Mouse (Mus musculus) midbrain, embryonic 11.5 days (tissue): ENCODE measurements at regions not wholly inside any gene's neighbourhood (a gene's known extent, or its start where the extent isn't known, plus 50 kb on each side); places are given as distances from the start of the nearest gene placed in this dataset.

Source experiments
- ATAC-seq: fragments of 200-750 bp; cut with Nextera tagmentation; 2 replicates; pipeline ENCODE4 v1.8.0; 2017; ENCODE audit warnings: moderate TSS enrichment, moderate library complexity; ENCODE audit not compliant: low FRiP score
- DNase-seq: peaks from one replicate; pipeline ENCODE4 v3.0.0; 2015; ENCODE audit warnings: low spot score; ENCODE audit errors: missing footprints
- H3K27ac ChIP-seq: fragments of 300-500 bp; sonication (generic); 2 replicates; pipeline ENCODE4 v1.5.1; 2014; ENCODE audit warnings: low read depth, low read length
- H3K27me3 ChIP-seq: fragments of 300-500 bp; sonication (generic); 2 replicates; pipeline ENCODE4 v1.6.1; 2014; ENCODE audit warnings: mild to moderate bottlenecking, low read length, moderate library complexity, mixed read lengths; ENCODE audit not compliant: control insufficient read depth, insufficient read depth
- H3K36me3 ChIP-seq: fragments of 300-500 bp; sonication (generic); 2 replicates; pipeline ENCODE4 v1.6.1; 2014; ENCODE audit warnings: mild to moderate bottlenecking, low read length, moderate library complexity, mixed read lengths; ENCODE audit not compliant: control insufficient read depth, insufficient read depth
- H3K4me1 ChIP-seq: fragments of 300-500 bp; sonication (generic); 2 replicates; pipeline ENCODE4 v1.6.1; 2014; ENCODE audit warnings: low read length; ENCODE audit not compliant: control insufficient read depth, insufficient read depth
- H3K4me2 ChIP-seq: fragments of 300-500 bp; sonication (generic); 2 replicates; pipeline ENCODE4 v1.6.1; 2014; ENCODE audit warnings: mild to moderate bottlenecking, moderate library complexity
- H3K4me3 ChIP-seq: fragments of 300-500 bp; sonication (generic); 2 replicates; pipeline ENCODE4 v1.5.1; 2014; ENCODE audit warnings: low read depth, low read length
- H3K9ac ChIP-seq: fragments of 300-500 bp; sonication (generic); 2 replicates; pipeline ENCODE4 v1.6.1; 2014; ENCODE audit warnings: low read length
- H3K9me3 ChIP-seq: fragments of 300-500 bp; sonication (generic); 2 replicates; pipeline ENCODE4 v1.6.1; 2016; ENCODE audit warnings: low read length; ENCODE audit not compliant: control insufficient read depth
- WGBS: fragments of 180-500 bp; shearing (Covaris S2); extraction: QIAGEN DNeasy Blood & Tissue Kit; methylation state at CpG from one replicate; pipeline ENCODE4 v1.1.7; 2014; 5-methylcytosine and 5-hydroxymethylcytosine counted together

DNA sequence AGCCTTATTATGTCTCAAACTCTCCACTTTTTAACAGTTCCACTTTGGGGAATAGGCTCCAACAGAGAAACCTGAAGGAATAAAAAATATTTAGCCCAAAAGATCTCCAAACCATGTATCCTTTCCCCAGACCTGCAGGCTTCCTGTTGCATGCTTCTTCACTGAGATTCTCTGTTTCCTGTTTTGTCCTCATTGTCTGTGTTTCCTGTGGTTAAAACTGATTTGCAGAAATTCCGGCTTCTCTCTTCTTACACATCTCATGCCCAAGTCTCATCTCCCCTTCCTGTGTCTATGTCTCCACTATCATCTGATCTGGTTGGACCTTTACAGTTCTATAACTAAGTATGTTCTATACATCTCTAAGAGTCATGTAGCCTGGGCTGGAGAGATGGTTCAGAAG lies 3482.2 kb upstream of the Gm7489 start:
- no peaks in the 10 kb centered on the region for H3K27me3 ChIP-seq
- H3K9me3 ChIP-seq: no peaks in the 10 kb centered on the region
- no peak overlapping the region for H3K4me3 ChIP-seq
- H3K27ac ChIP-seq: no peak overlapping the region
- no peaks in the 10 kb centered on the region for H3K4me1 ChIP-seq
- no peak for DNase-seq
- no peak for ATAC-seq
- H3K9ac ChIP-seq: no peak overlapping the region
- WGBS: 76% methylated on average over 1 of the region's 1 CpGs
- no peak overlapping the region for H3K4me2 ChIP-seq
- no peaks in the 10 kb centered on the region for H3K36me3 ChIP-seq

DNA sequence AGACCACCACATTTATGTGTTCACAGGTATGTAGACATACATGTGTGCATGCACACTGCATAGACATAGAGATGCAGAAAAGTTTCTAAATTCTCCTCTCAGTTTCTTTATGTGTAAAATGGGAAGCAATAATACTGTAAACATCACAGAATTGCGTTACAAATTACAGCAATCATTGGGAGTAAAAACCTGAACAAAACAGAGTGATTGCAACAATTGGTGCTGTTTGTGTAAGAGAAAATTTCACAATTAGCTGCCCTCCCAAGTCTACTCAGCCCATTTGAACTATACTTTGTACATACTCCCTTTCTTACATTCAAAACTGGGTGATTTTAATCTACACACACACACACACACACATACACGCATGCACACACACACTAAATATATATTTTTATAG lies 3480.8 kb upstream of the Gm7489 start:
- H3K27me3 ChIP-seq: no peaks in the 10 kb centered on the region
- no peak overlapping the region for H3K27ac ChIP-seq
- H3K4me1 ChIP-seq: no peaks in the 10 kb centered on the region
- no peak overlapping the region for H3K4me2 ChIP-seq
- no peaks in the 10 kb centered on the region for H3K9me3 ChIP-seq
- H3K9ac ChIP-seq: no peak overlapping the region
- 88% methylated on average over 2 of the region's 2 CpGs for WGBS
- ATAC-seq (no peak), DNase-seq (no peak)
- H3K36me3 ChIP-seq: no peaks in the 10 kb centered on the region
- no peak overlapping the region for H3K4me3 ChIP-seq

DNA sequence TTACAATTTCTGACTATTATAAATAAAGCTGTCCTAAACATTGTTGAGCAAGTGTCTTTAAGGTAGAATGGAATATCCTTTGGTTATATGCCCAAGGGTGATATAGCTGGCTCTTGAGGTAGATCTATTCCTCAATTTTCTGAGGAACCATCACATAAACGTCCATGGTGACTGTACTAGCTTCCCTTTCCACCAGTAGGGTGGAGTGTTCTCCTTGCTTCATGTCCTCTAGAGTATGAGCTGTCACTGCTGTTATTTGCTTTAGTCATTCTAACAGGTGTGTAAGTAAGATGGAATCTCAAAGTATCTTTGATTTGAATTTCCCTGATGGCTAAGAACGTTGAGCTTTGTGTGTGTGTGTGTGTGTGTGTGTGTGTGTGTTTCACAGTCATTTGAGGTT lies 3475.7 kb upstream of the Gm7489 start:
- ATAC-seq (no peak), DNase-seq (no peak)
- Histone ChIP-seq H3K27me3 (no peaks in the 10 kb centered on the region), H3K9me3 (no peaks in the 10 kb centered on the region), H3K4me2 (no peak overlapping the region), H3K27ac (no peak overlapping the region), H3K4me3 (no peak overlapping the region), H3K4me1 (no peaks in the 10 kb centered on the region), H3K36me3 (no peaks in the 10 kb centered on the region), H3K9ac (no peak overlapping the region)
- WGBS: 66% methylated on average over 2 of the region's 2 CpGs

DNA sequence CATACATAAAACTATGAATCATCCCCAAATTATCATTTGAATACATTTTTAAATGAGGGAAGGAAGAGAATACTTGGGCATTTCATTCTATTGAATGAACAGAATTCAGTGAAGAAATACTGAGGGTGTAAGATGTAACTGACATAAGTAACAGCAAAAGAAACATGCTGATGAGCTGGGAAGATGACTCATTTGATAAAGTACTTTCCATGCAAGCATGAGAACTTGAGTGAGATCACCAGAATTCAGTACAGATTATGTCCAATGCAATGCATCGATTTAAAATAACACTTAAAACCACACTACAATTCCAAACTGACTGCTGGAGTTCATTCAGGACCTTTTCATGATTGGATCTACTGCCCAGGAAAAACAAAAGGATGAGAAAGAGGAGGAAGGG lies 3467.1 kb upstream of the Gm7489 start:
- H3K27me3 ChIP-seq: no peaks in the 10 kb centered on the region
- no peaks in the 10 kb centered on the region for H3K36me3 ChIP-seq
- no peak overlapping the region for H3K27ac ChIP-seq
- WGBS: 89% methylated on average over 1 of the region's 1 CpGs
- no peak overlapping the region for H3K4me3 ChIP-seq
- H3K4me1 ChIP-seq: no peaks in the 10 kb centered on the region
- ATAC-seq: no peak
- no peak overlapping the region for H3K4me2 ChIP-seq
- no peak overlapping the region for H3K9ac ChIP-seq
- no peaks in the 10 kb centered on the region for H3K9me3 ChIP-seq
- DNase-seq: no peak

DNA sequence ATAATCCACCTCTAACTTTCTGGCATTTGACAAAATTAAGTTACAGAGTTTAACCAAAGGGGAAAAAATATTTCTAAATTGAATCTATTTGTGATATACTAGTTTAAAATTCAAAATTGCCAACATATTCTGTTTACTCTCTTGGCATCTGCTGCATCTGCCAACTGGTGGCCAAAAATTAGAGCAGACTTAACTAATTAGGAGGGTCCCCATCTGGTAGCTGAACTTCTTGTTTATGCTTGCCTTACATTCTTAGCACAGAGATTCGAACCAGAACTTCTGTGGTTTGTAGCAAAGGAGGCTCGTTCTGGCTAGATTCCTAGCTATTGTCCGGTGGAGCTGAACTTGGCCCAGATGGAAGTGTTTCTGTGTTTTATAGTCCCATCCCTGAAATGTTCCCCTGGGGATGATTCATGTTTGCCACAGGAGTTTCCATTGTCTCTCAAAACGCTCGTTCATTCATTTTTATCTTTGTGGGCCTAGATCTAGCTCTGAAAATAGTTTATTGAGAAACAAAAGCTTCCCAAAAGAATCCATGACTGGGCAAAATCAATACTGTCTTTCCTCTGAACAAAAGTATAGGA lies 3461.5 kb upstream of the Gm7489 start:
- Histone ChIP-seq H3K4me3 (no peak overlapping the region), H3K4me1 (no peaks in the 10 kb centered on the region), H3K9ac (no peak overlapping the region), H3K27me3 (no peaks in the 10 kb centered on the region), H3K4me2 (no peak overlapping the region), H3K9me3 (no peaks in the 10 kb centered on the region), H3K36me3 (no peaks in the 10 kb centered on the region), H3K27ac (no peak overlapping the region)
- DNase-seq (no peak), ATAC-seq (no peak)
- WGBS: 78% methylated on average over 5 of the region's 5 CpGs

DNA sequence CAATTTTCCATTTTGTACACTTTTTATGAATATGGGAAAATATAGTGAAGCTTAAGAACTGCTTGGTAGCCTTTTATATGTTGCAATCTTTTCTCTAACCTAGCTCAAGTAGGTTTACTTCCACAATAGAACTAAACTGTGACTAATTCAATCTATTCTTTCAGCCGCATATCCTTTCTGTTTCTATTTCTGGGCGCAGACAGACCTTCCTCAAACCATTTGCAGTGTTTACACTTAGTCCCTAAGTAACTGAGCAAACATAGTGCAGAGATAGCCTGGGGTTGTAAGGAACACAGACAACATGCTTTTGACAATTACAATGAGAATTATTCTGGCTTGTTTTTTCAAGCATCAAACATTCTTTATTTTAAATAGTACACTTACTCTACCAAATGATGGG lies 3435.1 kb upstream of the Gm7489 start:
- Histone ChIP-seq H3K4me3 (no peak overlapping the region), H3K27ac (no peak overlapping the region), H3K36me3 (no peaks in the 10 kb centered on the region), H3K27me3 (no peaks in the 10 kb centered on the region), H3K9ac (no peak overlapping the region), H3K4me2 (no peak overlapping the region), H3K4me1 (no peaks in the 10 kb centered on the region), H3K9me3 (no peaks in the 10 kb centered on the region)
- ATAC-seq: no peak
- 51% methylated on average over 2 of the region's 2 CpGs for WGBS
- DNase-seq: no peak

DNA sequence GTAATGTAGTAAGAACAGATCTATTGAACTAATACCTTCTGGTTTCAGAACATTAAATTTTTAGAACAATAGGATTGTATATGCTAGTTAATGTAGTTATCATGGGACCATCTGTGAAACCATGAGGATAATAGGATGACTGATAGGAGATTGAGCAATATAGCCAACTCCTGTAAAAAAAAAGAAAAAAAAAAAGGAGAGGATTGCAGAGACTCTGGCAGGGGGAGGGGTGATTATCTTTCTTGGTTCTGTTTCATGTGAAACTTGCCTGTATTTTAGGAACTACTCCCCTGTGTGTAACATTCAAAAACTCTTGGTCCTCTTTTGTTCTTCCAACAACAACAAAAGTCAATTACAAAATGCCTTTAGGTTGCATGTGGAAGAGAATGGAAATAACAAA lies 3412.1 kb upstream of the Gm7489 start:
- no peak overlapping the region for H3K9ac ChIP-seq
- no peaks in the 10 kb centered on the region for H3K27me3 ChIP-seq
- H3K4me1 ChIP-seq: no peaks in the 10 kb centered on the region
- DNase-seq (no peak), ATAC-seq (no peak)
- H3K9me3 ChIP-seq: no peaks in the 10 kb centered on the region
- H3K27ac ChIP-seq: no peak overlapping the region
- H3K4me2 ChIP-seq: no peak overlapping the region
- no peaks in the 10 kb centered on the region for H3K36me3 ChIP-seq
- no peak overlapping the region for H3K4me3 ChIP-seq

DNA sequence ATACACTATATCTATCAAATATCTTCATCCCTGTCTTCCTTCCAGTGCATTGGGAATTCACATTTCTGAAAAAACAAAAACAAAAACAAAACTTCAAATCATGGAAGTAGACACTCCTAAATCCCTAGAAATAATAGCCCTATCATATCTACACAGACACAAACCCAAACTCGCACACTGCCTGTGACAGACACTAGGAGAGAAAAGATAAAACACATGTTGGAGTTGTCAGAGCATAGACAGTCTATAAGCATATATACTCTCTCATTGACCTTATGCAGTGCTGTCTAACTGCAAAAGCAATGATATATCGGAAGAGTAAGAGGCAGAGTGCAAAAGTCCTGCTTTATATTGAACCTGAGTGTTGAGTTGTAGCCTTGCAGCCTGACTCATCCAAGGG lies 3386.0 kb upstream of the Gm7489 start:
- no peak overlapping the region for H3K4me3 ChIP-seq
- ATAC-seq (no peak), DNase-seq (no peak)
- H3K27me3 ChIP-seq: no peaks in the 10 kb centered on the region
- no peak overlapping the region for H3K27ac ChIP-seq
- no peak overlapping the region for H3K4me2 ChIP-seq
- no peaks in the 10 kb centered on the region for H3K36me3 ChIP-seq
- 90% methylated on average over 2 of the region's 2 CpGs for WGBS
- no peaks in the 10 kb centered on the region for H3K4me1 ChIP-seq
- H3K9me3 ChIP-seq: no peaks in the 10 kb centered on the region
- no peak overlapping the region for H3K9ac ChIP-seq

DNA sequence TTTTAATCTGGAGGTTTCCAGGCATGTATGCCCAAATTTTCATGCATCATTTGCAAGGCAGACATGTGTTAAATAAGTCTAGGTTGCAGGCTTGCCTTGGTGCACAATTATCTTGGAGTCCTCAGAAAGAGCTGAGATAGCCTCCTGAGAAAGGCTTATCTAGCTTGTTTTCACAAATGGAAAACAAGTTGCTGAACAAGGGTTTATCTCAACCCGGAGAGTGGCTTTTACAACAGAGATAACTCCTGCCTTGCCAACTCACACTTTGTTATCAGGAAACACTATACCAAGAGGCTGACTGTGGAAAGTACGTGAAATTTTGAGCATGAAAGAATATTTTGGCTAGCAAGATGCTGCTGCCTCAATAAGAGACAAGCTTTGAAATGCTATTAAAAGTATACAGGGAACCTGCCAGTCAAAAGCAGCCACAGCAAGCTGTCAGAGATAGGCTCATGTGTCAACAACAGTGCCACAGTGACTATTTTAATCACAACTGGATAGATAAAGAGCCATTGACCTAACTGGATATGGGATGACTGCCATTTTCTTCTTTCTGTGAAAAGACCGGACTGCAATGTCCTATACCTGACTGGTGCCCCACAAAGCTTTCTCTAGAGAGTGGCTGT lies 3376.6 kb upstream of the Gm7489 start:
- no peaks in the 10 kb centered on the region for H3K27me3 ChIP-seq
- H3K9me3 ChIP-seq: no peaks in the 10 kb centered on the region
- H3K4me3 ChIP-seq: no peak overlapping the region
- ATAC-seq (no peak), DNase-seq (no peak)
- no peaks in the 10 kb centered on the region for H3K4me1 ChIP-seq
- H3K36me3 ChIP-seq: no peaks in the 10 kb centered on the region
- no peak overlapping the region for H3K27ac ChIP-seq
- 82% methylated on average over 3 of the region's 3 CpGs for WGBS
- no peak overlapping the region for H3K9ac ChIP-seq
- no peak overlapping the region for H3K4me2 ChIP-seq
